Mouse (Mus musculus) G1E (cell line): ENCODE results near the gene Dus2.

Experiments used
- CTCF ChIP-seq: IDR thresholded peaks from 2 replicates; pipeline ENCODE4 v1.5.1; 2012; ENCODE audit warnings: low read depth, low read length, inconsistent platforms, mixed read lengths
- GATA1 ChIP-seq: IDR thresholded peaks from 2 replicates; pipeline ENCODE4 v1.6.1; 2012; ENCODE audit warnings: borderline replicate concordance, low read length, inconsistent platforms, mixed read lengths
- GATA2 ChIP-seq: IDR thresholded peaks from 2 replicates; pipeline ENCODE4 v1.6.1; 2012; ENCODE audit warnings: low read depth, low read length, inconsistent platforms, borderline replicate concordance
- POLR2AphosphoS5 ChIP-seq: IDR thresholded peaks from 2 replicates; pipeline ENCODE4 v1.6.1; 2012; ENCODE audit warnings: low read depth, low read length, inconsistent platforms; ENCODE audit not compliant: insufficient replicate concordance

DNA sequence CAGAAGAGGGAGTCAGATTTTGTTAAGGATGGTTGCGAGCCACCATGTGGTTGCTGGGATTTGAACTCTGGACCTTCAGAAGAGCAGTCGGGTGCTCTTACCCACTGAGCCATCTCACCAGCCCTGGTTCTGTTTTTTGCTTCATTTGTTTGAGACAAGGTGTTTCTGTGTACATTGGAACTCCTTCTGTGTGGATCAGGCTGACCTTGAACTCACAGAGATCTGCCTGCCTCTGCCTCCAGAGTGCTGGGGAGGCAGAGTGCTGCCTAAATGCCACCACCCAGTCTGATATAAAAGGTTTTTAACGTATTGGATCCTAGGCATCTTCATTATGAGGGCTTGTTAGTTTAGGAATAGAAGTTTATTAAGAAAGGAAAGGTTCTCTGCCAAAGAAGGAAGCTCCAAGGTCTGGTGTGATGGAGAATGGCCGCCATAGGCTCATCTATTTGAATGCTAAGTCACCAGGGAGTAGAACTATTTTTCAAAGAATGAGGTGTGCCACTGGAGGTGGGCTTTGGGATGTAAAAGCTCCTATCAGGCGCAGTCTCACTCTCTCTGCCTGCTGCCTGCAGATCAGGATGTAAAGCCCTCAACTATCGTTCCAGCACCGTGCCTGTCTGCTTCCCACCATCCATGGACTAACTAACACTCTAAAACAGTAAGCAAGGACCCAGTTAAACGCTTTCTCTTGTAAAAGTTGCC lies 20.0 kb upstream of the Dus2 start:
- TF ChIP-seq GATA1 (no peak), CTCF (no peak), GATA2 (no peak), POLR2AphosphoS5 (no peak)
